Mouse (Mus musculus) forebrain, embryonic 12.5 days (tissue): ENCODE data around the gene Ftcd. TPM values are rescaled to one million over a fixed set of nuclear protein-coding genes. Genes with fewer than 3 reads are reported as not detected.
A peak's percentile ranks its signal among the peaks of the same experiment; 100 is the strongest.

Experiments used
- ATAC-seq: fragments of 200-750 bp; cut with Nextera tagmentation; 2 replicates; pipeline ENCODE4 v1.8.0; 2017; ENCODE audit warnings: moderate TSS enrichment; ENCODE audit not compliant: low FRiP score
- H3K27ac ChIP-seq: fragments of 300-500 bp; sonication (generic); 2 replicates; pipeline ENCODE4 v1.5.1; 2016; ENCODE audit warnings: mild to moderate bottlenecking
- H3K27me3 ChIP-seq: fragments of 300-500 bp; sonication (generic); 2 replicates; pipeline ENCODE4 v1.6.1; 2016; ENCODE audit warnings: mild to moderate bottlenecking
- H3K36me3 ChIP-seq: fragments of 300-500 bp; sonication (generic); replicated peaks from 2 replicates; pipeline ENCODE4 v1.6.1; 2016; ENCODE audit warnings: mild to moderate bottlenecking
- H3K4me1 ChIP-seq: fragments of 300-500 bp; sonication (generic); 2 replicates; pipeline ENCODE4 v1.6.1; 2016
- H3K4me2 ChIP-seq: fragments of 300-500 bp; sonication (generic); 2 replicates; pipeline ENCODE4 v1.6.1; 2016; ENCODE audit warnings: mild to moderate bottlenecking, moderate library complexity
- H3K4me3 ChIP-seq: fragments of 300-500 bp; sonication (generic); replicated peaks from 2 replicates; pipeline ENCODE4 v1.5.1; 2016; ENCODE audit warnings: mild to moderate bottlenecking
- H3K9ac ChIP-seq: fragments of 300-500 bp; sonication (generic); 2 replicates; pipeline ENCODE4 v1.6.1; 2016; ENCODE audit warnings: mild to moderate bottlenecking
- H3K9me3 ChIP-seq: fragments of 300-500 bp; sonication (generic); 2 replicates; pipeline ENCODE4 v1.6.1; 2016
- WGBS: fragments of 180-500 bp; shearing (Covaris S2); methylation state at CpG from one replicate; pipeline ENCODE4 v1.1.7; 2016; 5-methylcytosine and 5-hydroxymethylcytosine counted together
- polyA plus RNA-seq: library from polyadenylated mRNA; unstranded; fragments of >200 nt; fragmentation: Nextera tagmentation; extraction: Ambion mirVana; gene quantifications from 2 replicates; pipeline ENCODE4 v1.2.1, GENCODE M21; 2016

Gene Ftcd
- polyA plus RNA-seq, 1 experiment from 2014 or later: not detected

GRCm38 (mm10) chr10:76554061-76554460, 21.4 kb upstream of the Ftcd start:
- no peaks in the 10 kb centered on the region for H3K9me3 ChIP-seq
- H3K4me1 ChIP-seq: no peaks in the 10 kb centered on the region
- ATAC-seq: no peak
- no peak overlapping the region for H3K27ac ChIP-seq
- no peak overlapping the region for H3K4me2 ChIP-seq
- 91% methylated on average over 5 of the region's 5 CpGs for WGBS
- no peak overlapping the region for H3K9ac ChIP-seq
- H3K4me3 ChIP-seq: no peak overlapping the region
- H3K27me3 ChIP-seq: no peaks in the 10 kb centered on the region
- H3K36me3 ChIP-seq: peaks cover 66% of the 10 kb centered on the region

DNA sequence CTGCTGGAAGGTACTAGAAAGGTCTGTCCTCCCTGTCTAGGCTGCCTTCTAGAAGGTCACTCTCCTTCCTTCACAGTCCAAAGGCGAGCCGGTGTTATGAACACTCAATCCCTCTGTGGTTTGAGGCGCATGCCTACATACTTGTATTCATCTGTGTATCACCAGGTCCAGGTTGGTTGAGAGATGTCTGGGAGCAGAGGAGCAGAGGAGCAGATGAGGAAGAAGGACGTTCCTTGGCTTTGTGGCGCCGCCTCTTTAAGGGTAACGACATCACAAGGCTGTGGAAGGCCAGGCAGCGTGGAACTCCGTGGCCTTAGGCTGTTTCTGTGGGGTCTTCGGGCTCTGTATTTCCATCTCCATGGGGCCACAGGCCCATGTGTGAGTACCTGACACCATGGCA, 13.5 kb upstream of the Ftcd start, which contains the start of gene Spatc1l:
Gene Spatc1l, plus strand, starts transcription at position 301 of the 400 bp plus-strand sequence.
- Histone ChIP-seq H3K4me2 (no peak within 1 kb of the TSS), H3K4me1 (no peaks in the 10 kb centered on the region), H3K36me3 (no peaks in the 10 kb centered on the region), H3K4me3 (no peak within 1 kb of the TSS), H3K9ac (no peak within 1 kb of the TSS), H3K27me3 (no peaks in the 10 kb centered on the region), H3K27ac (no peak within 1 kb of the TSS), H3K9me3 (no peaks in the 10 kb centered on the region)
- no peak for ATAC-seq
- 94% methylated on average over 10 of the region's 10 CpGs for WGBS

DNA sequence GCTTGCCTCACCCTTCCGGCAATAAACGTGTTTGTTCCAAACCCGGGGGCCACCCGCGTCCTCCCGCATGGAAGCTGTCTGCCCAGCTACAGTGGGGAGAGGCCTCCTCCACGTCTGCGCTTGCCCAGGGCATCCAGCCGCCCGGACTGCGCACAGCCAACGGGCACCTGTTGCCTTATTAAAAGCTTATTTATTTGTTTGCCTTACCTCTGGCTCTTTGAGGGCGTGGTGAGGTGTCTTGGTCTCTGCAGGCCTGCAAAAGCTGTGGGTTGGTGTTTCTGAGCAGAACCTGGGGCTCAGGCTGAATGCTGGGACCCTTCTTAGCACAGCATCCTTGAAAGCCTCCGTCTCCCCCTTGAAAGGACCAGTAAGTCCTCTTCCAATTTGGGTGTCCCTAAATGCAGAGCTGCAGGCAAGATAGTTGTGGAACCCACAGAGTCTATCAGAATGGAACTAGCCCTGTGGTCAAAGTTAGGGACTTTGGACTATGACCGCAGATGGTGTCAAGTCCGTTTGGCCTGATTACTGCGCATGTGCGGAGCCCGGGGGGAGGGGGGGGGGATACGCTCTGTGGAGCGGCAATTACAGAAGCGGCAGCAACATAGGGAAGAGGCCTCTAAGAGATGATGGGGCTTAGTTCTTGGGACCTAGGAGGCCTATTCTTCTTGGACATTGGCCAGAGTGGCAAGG, 5.3 kb upstream of the Ftcd start:
- H3K4me1 ChIP-seq: no peaks in the 10 kb centered on the region
- H3K36me3 ChIP-seq: no peaks in the 10 kb centered on the region
- 92% methylated on average over 22 of the region's 22 CpGs for WGBS
- no peaks in the 10 kb centered on the region for H3K27me3 ChIP-seq
- H3K4me3 ChIP-seq: no peak overlapping the region
- H3K4me2 ChIP-seq: no peak overlapping the region
- 0 out of 2 replicates have a peak, but pooled peaks cover 3% of the 10 kb centered on the region for H3K9me3 ChIP-seq
- H3K9ac ChIP-seq: no peak overlapping the region
- H3K27ac ChIP-seq: no peak overlapping the region
- ATAC-seq: no peak

- Histone ChIP-seq H3K9me3 (0 out of 2 replicates have a peak, but pooled peaks cover 3% of the 10 kb centered on the region), H3K9ac (no peak overlapping the region), H3K4me2 (no peak overlapping the region), H3K27ac (no peak overlapping the region), H3K36me3 (no peaks in the 10 kb centered on the region), H3K4me3 (no peak overlapping the region), H3K27me3 (no peaks in the 10 kb centered on the region), H3K4me1 (no peaks in the 10 kb centered on the region)
- 69% methylated on average over 2 of the region's 2 CpGs for WGBS
- ATAC-seq: no peak
Observed at GRCm38 (mm10) chr10:76571070-76571469, 4.4 kb upstream of the Ftcd start.

DNA sequence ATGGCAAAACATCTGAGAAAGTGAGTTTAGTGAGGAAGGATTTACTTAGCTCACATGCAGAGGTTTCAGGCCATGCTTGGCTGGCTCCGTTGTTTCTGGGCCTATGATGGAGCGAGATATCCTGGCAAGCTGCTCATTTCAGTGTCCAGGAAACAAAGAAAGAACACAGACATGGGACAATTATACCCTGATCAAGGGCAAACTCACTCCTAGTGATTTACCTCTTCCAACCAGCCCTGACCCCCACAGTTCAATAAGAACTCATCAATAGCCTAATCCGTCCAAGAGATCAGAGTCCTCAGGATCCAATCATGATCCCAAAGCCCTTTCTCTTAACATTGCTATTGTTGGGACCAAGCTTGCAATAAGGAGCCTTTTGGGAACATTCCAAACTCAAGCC, 3.3 kb upstream of the Ftcd start:
- H3K4me2 ChIP-seq: no peak overlapping the region
- H3K4me3 ChIP-seq: no peak overlapping the region
- H3K4me1 ChIP-seq: no peaks in the 10 kb centered on the region
- H3K27ac ChIP-seq: no peak overlapping the region
- 0 out of 2 replicates have a peak, but pooled peaks cover 3% of the 10 kb centered on the region for H3K9me3 ChIP-seq
- H3K9ac ChIP-seq: no peak overlapping the region
- H3K27me3 ChIP-seq: no peaks in the 10 kb centered on the region
- no peak for ATAC-seq
- H3K36me3 ChIP-seq: no peaks in the 10 kb centered on the region
- 33% methylated on average over 3 of the region's 3 CpGs for WGBS

GRCm38 (mm10) chr10:76576920-76577319, 1.5 kb downstream of the Ftcd start:
- no peak for ATAC-seq
- no peak overlapping the region for H3K4me2 ChIP-seq
- WGBS: 82% methylated on average over 7 of the region's 7 CpGs

GRCm38 (mm10) chr10:76584138-76584537, 8.7 kb downstream of the Ftcd start:
- H3K36me3 ChIP-seq: no peaks in the 10 kb centered on the region
- H3K4me1 ChIP-seq: no peaks in the 10 kb centered on the region
- no peak overlapping the region for H3K9ac ChIP-seq
- no peak overlapping the region for H3K27ac ChIP-seq
- H3K4me2 ChIP-seq: peak overlapping the region; percentile 32; the same call in 1 of the 2 replicates
- no peak overlapping the region for H3K4me3 ChIP-seq
- WGBS: 9% methylated on average over 10 of the region's 10 CpGs
- H3K27me3 ChIP-seq: peaks cover 8% of the 10 kb centered on the region
- ATAC-seq: no peak
- H3K9me3 ChIP-seq: no peaks in the 10 kb centered on the region

More at GRCm38 (mm10) chr10:76576920-76577319, 1.5 kb downstream of the Ftcd start:
- no peaks in the 10 kb centered on the region for H3K27me3 ChIP-seq
- H3K9ac ChIP-seq: no peak overlapping the region
- no peak overlapping the region for H3K4me3 ChIP-seq
- no peaks in the 10 kb centered on the region for H3K36me3 ChIP-seq
- no peaks in the 10 kb centered on the region for H3K9me3 ChIP-seq
- no peak overlapping the region for H3K27ac ChIP-seq
- H3K4me1 ChIP-seq: no peaks in the 10 kb centered on the region

- Histone ChIP-seq H3K27me3 (peaks cover 8% of the 10 kb centered on the region), H3K4me3 (no peak overlapping the region), H3K4me2 (no peak overlapping the region), H3K36me3 (no peaks in the 10 kb centered on the region), H3K9me3 (no peaks in the 10 kb centered on the region), H3K9ac (no peak overlapping the region), H3K4me1 (no peaks in the 10 kb centered on the region), H3K27ac (no peak overlapping the region)
- 64% methylated on average over 1 of the region's 1 CpGs for whole genome bisulfite sequencing
- ATAC-seq: no peak
Observed at GRCm38 (mm10) chr10:76586190-76586589, 10.7 kb downstream of the Ftcd start.

GRCm38 (mm10) chr10:76590197-76590596, 14.7 kb downstream of the Ftcd start:
- Histone ChIP-seq H3K4me3 (no peak overlapping the region), H3K27me3 (no peaks in the 10 kb centered on the region), H3K36me3 (no peaks in the 10 kb centered on the region), H3K4me1 (no peaks in the 10 kb centered on the region), H3K4me2 (no peak overlapping the region), H3K9me3 (no peaks in the 10 kb centered on the region), H3K9ac (no peak overlapping the region), H3K27ac (no peak overlapping the region)
- WGBS: 88% methylated on average over 11 of the region's 11 CpGs
- ATAC-seq: no peak

DNA sequence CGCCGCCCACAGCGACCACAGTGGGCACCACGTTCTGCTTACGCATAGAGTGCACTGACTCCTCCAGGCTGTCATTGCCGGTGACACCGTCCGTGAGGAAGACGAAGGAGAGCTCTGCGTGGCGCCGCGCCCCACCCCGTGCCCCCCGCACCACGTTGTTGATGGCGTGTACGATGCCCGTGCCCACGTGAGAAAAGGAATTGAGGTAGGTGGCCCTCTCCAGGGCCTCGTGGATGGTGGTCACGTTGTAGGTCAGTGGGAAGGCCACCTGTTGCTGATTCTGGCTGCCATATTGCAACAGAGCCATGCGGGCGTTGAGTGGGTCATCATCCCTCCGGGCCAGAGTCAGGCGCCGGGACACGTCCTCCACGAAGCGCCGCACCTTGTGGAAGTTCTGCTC, 20.9 kb downstream of the Ftcd start:
- no peaks in the 10 kb centered on the region for H3K4me1 ChIP-seq
- no peak overlapping the region for H3K4me3 ChIP-seq
- no peak overlapping the region for H3K27ac ChIP-seq
- 93% methylated on average over 31 of the region's 31 CpGs for WGBS
- H3K9me3 ChIP-seq: no peaks in the 10 kb centered on the region
- H3K4me2 ChIP-seq: no peak overlapping the region
- no peak for ATAC-seq
- H3K27me3 ChIP-seq: no peaks in the 10 kb centered on the region
- H3K36me3 ChIP-seq: no peaks in the 10 kb centered on the region
- H3K9ac ChIP-seq: no peak overlapping the region

DNA sequence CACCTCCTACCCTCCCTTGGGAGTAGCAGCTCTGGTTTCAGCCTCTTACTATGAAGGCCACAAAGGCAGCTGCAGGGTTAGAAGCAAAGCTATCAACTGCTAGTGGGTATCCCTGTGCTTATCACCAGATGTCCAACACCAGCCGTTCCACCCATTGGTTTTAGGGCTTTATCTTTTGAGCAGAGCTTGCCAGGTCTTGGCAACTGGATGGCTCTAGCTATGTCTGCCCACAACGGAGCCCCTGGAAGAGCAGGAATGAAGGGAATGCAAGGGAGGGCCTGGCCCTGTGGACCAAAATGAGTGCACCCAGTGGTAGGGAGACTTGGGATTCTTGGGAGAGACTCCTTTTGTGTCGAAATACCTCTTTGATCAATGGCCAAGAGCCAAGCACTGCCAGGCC, 27.2 kb downstream of the Ftcd start:
- Histone ChIP-seq H3K9me3 (no peaks in the 10 kb centered on the region), H3K4me1 (no peaks in the 10 kb centered on the region), H3K4me2 (no peak overlapping the region), H3K27ac (no peak overlapping the region), H3K36me3 (no peaks in the 10 kb centered on the region), H3K4me3 (no peak overlapping the region), H3K27me3 (no peaks in the 10 kb centered on the region), H3K9ac (no peak overlapping the region)
- WGBS: 89% methylated on average over 3 of the region's 3 CpGs
- ATAC-seq: no peak

GRCm38 (mm10) chr10:76612473-76612872, 37.0 kb downstream of the Ftcd start:
- no peak overlapping the region for H3K27ac ChIP-seq
- no peaks in the 10 kb centered on the region for H3K4me1 ChIP-seq
- WGBS: 88% methylated on average over 7 of the region's 7 CpGs
- H3K4me3 ChIP-seq: no peak overlapping the region
- H3K9ac ChIP-seq: no peak overlapping the region
- no peaks in the 10 kb centered on the region for H3K27me3 ChIP-seq
- ATAC-seq: no peak
- H3K9me3 ChIP-seq: no peaks in the 10 kb centered on the region
- no peaks in the 10 kb centered on the region for H3K36me3 ChIP-seq
- H3K4me2 ChIP-seq: no peak overlapping the region

DNA sequence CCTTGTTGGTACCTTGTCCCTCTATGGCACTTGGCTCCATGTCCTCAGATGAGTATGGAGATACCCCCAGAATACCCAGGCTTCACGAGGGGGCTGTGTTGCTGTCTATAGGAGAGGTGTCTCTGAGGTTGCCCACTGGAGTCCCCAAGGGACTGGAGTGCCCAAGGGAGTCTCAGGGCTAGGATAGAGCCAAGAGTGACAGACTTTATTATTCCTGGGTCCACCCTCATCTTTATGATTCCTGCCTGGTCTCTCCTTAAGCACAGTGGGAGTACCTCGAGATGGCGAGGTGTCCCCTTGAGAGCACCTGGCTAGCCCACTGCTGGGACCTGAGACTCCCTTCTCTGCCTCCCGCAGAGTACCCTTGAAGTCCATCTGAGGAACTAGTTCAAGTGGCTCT, 47.0 kb downstream of the Ftcd start:
- Histone ChIP-seq H3K27ac (no peak overlapping the region), H3K9ac (no peak overlapping the region), H3K4me3 (no peak overlapping the region), H3K27me3 (0 out of 2 replicates have a peak, but pooled peaks cover 14% of the 10 kb centered on the region), H3K36me3 (no peaks in the 10 kb centered on the region), H3K4me2 (peak overlapping the region; percentile 58; the same call in 1 of the 2 replicates), H3K9me3 (no peaks in the 10 kb centered on the region), H3K4me1 (peaks cover 10% of the 10 kb centered on the region)
- ATAC-seq: no peak
- 84% methylated on average over 4 of the region's 4 CpGs for WGBS
